Mouse (Mus musculus): Measurements from ENCODE around the gene Cenpe. TPM values are rescaled to one million over a fixed set of nuclear protein-coding genes. Genes with fewer than 3 reads are reported as not detected.
A peak's percentile ranks its signal among the peaks of the same experiment; 100 is the strongest.

Gene Cenpe
- polyA plus RNA-seq, 1 experiment from 2014 or later = 56.1 TPM

DNA sequence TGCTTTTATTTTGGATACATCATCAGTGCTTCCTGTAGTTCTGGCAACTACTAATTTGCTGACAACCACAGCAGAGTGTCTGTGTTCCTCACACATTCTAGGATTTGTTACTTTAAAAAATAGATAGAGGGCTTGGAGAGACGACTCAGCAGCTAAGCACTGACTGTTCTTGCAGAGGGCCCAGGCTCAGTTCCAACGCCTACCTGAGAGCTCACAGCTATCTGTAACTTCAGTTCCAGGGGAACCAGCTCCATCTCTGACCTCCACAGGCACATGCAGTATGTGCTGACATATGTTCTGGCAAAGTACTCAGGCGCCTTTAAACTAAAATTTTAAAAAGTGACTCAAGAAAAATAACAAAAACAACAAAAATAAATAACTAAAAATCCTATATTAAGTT lies 19.7 kb downstream of the Cenpe start:
- no peaks in the 10 kb centered on the region for H3K4me1 ChIP-seq (ENCODE audit: control insufficient read depth, insufficient read depth, low read length)
- H3K36me3 ChIP-seq (replicated peaks; ENCODE audit: control insufficient read depth, insufficient read depth, low read depth, low read length) = peaks cover 9% of the 10 kb centered on the region
- DNase-seq (ENCODE audit: low spot score) (no peak), ATAC-seq (replicated peaks; ENCODE audit: insufficient number of reproducible peaks, low FRiP score, low TSS enrichment, low read depth) (no peak)
- no peaks in the 10 kb centered on the region for H3K27me3 ChIP-seq (ENCODE audit: control insufficient read depth, insufficient read depth, low read length)
- H3K4me3 ChIP-seq (ENCODE audit: low read depth, low read length) = no peak overlapping the region
- H3K4me2 ChIP-seq (ENCODE audit: low read depth, low read length) = no peak overlapping the region
- H3K9ac ChIP-seq (replicated peaks; ENCODE audit: low read length) = no peak overlapping the region
- no peak overlapping the region for H3K27ac ChIP-seq (replicated peaks; ENCODE audit: low read depth, low read length)
- WGBS = 84% methylated on average over 3 of the region's 3 CpGs
- H3K9me3 ChIP-seq (replicated peaks; ENCODE audit: control insufficient read depth, low read length) = no peaks in the 10 kb centered on the region

- DNase-seq (ENCODE audit: low spot score) (no peak), ATAC-seq (replicated peaks; ENCODE audit: insufficient number of reproducible peaks, low FRiP score, low TSS enrichment, low read depth) (no peak)
- H3K4me3 ChIP-seq (ENCODE audit: low read depth, low read length) = no peak overlapping the region
- no peak overlapping the region for H3K9ac ChIP-seq (replicated peaks; ENCODE audit: low read length)
- H3K9me3 ChIP-seq (replicated peaks; ENCODE audit: control insufficient read depth, low read length) = no peaks in the 10 kb centered on the region
- 96% methylated on average over 3 of the region's 3 CpGs for WGBS
- H3K27me3 ChIP-seq (ENCODE audit: control insufficient read depth, insufficient read depth, low read length) = no peaks in the 10 kb centered on the region
- no peak overlapping the region for H3K27ac ChIP-seq (replicated peaks; ENCODE audit: low read depth, low read length)
- no peak overlapping the region for H3K4me2 ChIP-seq (ENCODE audit: low read depth, low read length)
- peaks cover 11% of the 10 kb centered on the region for H3K36me3 ChIP-seq (replicated peaks; ENCODE audit: control insufficient read depth, insufficient read depth, low read depth, low read length)
- H3K4me1 ChIP-seq (ENCODE audit: control insufficient read depth, insufficient read depth, low read length) = no peaks in the 10 kb centered on the region
These were observed 20.1 kb downstream of the Cenpe start for GRCm38 (mm10) chr3:135232462-135232861.

DNA sequence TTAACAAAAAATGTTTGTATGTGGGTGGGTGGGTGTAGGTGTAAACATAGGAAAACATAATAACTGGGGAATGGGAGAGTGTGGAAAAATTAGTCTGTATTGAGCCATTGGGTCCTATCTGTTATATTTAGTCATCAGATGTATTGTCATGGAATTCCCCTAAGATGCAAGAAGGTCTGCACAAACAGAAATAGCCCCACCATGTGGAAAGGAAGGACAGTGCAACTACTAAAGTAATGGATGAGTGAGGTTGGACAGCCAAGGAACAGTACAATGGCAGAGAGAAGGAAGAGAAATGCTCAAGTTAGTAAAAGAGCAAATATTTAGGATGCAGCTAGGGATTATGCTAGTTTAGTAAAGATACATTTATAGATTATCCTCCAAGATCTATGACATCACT lies 33.4 kb downstream of the Cenpe start:
- H3K4me3 ChIP-seq (ENCODE audit: low read depth, low read length) = no peak overlapping the region
- no peak overlapping the region for H3K27ac ChIP-seq (replicated peaks; ENCODE audit: low read depth, low read length)
- no peaks in the 10 kb centered on the region for H3K4me1 ChIP-seq (ENCODE audit: control insufficient read depth, insufficient read depth, low read length)
- no peaks in the 10 kb centered on the region for H3K9me3 ChIP-seq (replicated peaks; ENCODE audit: control insufficient read depth, low read length)
- no peak overlapping the region for H3K9ac ChIP-seq (replicated peaks; ENCODE audit: low read length)
- DNase-seq (ENCODE audit: low spot score) (peak; percentile 39), ATAC-seq (replicated peaks; ENCODE audit: insufficient number of reproducible peaks, low FRiP score, low TSS enrichment, low read depth) (no peak)
- peaks cover 8% of the 10 kb centered on the region for H3K36me3 ChIP-seq (replicated peaks; ENCODE audit: control insufficient read depth, insufficient read depth, low read depth, low read length)
- no peaks in the 10 kb centered on the region for H3K27me3 ChIP-seq (ENCODE audit: control insufficient read depth, insufficient read depth, low read length)
- H3K4me2 ChIP-seq (ENCODE audit: low read depth, low read length) = no peak overlapping the region

GRCm38 (mm10) chr3:135246828-135247227 lies 34.5 kb downstream of the Cenpe start:
- H3K9ac ChIP-seq (replicated peaks; ENCODE audit: low read length) = no peak overlapping the region
- peaks cover 8% of the 10 kb centered on the region for H3K36me3 ChIP-seq (replicated peaks; ENCODE audit: control insufficient read depth, insufficient read depth, low read depth, low read length)
- H3K27me3 ChIP-seq (ENCODE audit: control insufficient read depth, insufficient read depth, low read length) = no peaks in the 10 kb centered on the region
- H3K27ac ChIP-seq (replicated peaks; ENCODE audit: low read depth, low read length) = no peak overlapping the region
- no peaks in the 10 kb centered on the region for H3K9me3 ChIP-seq (replicated peaks; ENCODE audit: control insufficient read depth, low read length)
- H3K4me2 ChIP-seq (ENCODE audit: low read depth, low read length) = no peak overlapping the region
- DNase-seq (ENCODE audit: low spot score) (no peak), ATAC-seq (replicated peaks; ENCODE audit: insufficient number of reproducible peaks, low FRiP score, low TSS enrichment, low read depth) (no peak)
- H3K4me3 ChIP-seq (ENCODE audit: low read depth, low read length) = no peak overlapping the region
- WGBS = 94% methylated on average over 6 of the region's 6 CpGs
- no peaks in the 10 kb centered on the region for H3K4me1 ChIP-seq (ENCODE audit: control insufficient read depth, insufficient read depth, low read length)

DNA sequence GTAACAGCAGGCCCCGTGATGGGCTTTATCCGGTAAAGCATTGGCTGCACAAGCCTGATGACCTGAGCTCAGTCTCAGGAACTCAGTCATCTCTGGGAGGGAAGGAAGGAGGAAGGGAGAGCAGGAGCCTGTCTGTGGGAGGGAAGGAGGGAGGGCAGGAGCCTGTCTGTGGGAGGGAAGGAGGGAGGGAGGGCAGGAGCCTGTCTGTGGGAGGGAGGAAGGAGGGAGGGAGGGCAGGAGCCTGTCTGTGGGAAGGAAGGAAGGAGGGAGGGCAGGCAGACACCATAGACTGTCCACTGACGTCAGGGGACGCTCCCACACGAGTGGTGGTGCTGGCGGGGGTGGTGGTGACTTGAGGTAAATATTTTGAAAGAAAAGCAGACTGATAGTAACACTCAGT lies 36.8 kb downstream of the Cenpe start:
- Histone ChIP-seq H3K27me3 (ENCODE audit: control insufficient read depth, insufficient read depth, low read length) (no peaks in the 10 kb centered on the region), H3K4me1 (ENCODE audit: control insufficient read depth, insufficient read depth, low read length) (no peaks in the 10 kb centered on the region), H3K36me3 (replicated peaks; ENCODE audit: control insufficient read depth, insufficient read depth, low read depth, low read length) (peaks cover 8% of the 10 kb centered on the region), H3K4me2 (ENCODE audit: low read depth, low read length) (no peak overlapping the region), H3K9ac (replicated peaks; ENCODE audit: low read length) (no peak overlapping the region), H3K27ac (replicated peaks; ENCODE audit: low read depth, low read length) (no peak overlapping the region), H3K9me3 (replicated peaks; ENCODE audit: control insufficient read depth, low read length) (no peaks in the 10 kb centered on the region), H3K4me3 (ENCODE audit: low read depth, low read length) (no peak overlapping the region)
- 85% methylated on average over 6 of the region's 6 CpGs for whole genome bisulfite sequencing
- 0 out of 2 replicates have a peak, but pooled peaks have one; percentile 59 for ATAC-seq (replicated peaks; ENCODE audit: insufficient number of reproducible peaks, low FRiP score, low TSS enrichment, low read depth)
- DNase-seq (ENCODE audit: low spot score) = peak; percentile 5

DNA sequence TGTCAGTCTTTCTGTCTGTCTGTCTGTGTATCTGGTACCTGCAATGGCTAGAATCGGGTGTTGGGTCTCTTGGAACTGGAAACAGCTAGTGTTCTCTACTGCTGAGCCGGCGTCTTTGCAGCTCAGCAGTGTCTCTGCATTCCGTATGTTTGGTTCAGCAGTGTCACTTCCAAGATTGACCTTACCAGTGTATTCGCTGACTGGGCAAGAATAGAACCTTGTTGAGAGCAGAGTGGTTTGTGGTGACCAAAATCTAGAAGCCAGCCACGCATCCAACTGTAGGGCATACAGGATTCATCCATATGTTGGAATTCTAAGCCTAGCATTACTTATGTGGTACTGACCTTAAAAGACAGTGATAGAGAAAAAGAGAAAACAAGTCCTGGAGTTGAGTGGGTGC lies 39.5 kb downstream of the Cenpe start:
- H3K27me3 ChIP-seq (ENCODE audit: control insufficient read depth, insufficient read depth, low read length) = no peaks in the 10 kb centered on the region
- no peaks in the 10 kb centered on the region for H3K4me1 ChIP-seq (ENCODE audit: control insufficient read depth, insufficient read depth, low read length)
- WGBS = 93% methylated on average over 6 of the region's 6 CpGs
- no peaks in the 10 kb centered on the region for H3K9me3 ChIP-seq (replicated peaks; ENCODE audit: control insufficient read depth, low read length)
- ATAC-seq (replicated peaks; ENCODE audit: insufficient number of reproducible peaks, low FRiP score, low TSS enrichment, low read depth) (no peak), DNase-seq (ENCODE audit: low spot score) (no peak)
- no peak overlapping the region for H3K27ac ChIP-seq (replicated peaks; ENCODE audit: low read depth, low read length)
- H3K9ac ChIP-seq (replicated peaks; ENCODE audit: low read length) = no peak overlapping the region
- H3K4me3 ChIP-seq (ENCODE audit: low read depth, low read length) = no peak overlapping the region
- H3K36me3 ChIP-seq (replicated peaks; ENCODE audit: control insufficient read depth, insufficient read depth, low read depth, low read length) = peaks cover 7% of the 10 kb centered on the region
- no peak overlapping the region for H3K4me2 ChIP-seq (ENCODE audit: low read depth, low read length)

GRCm38 (mm10) chr3:135254784-135255183 lies 42.4 kb downstream of the Cenpe start:
- Histone ChIP-seq H3K27me3 (ENCODE audit: control insufficient read depth, insufficient read depth, low read length) (no peaks in the 10 kb centered on the region), H3K27ac (replicated peaks; ENCODE audit: low read depth, low read length) (no peak overlapping the region), H3K9ac (replicated peaks; ENCODE audit: low read length) (no peak overlapping the region), H3K9me3 (replicated peaks; ENCODE audit: control insufficient read depth, low read length) (no peaks in the 10 kb centered on the region), H3K4me2 (ENCODE audit: low read depth, low read length) (no peak overlapping the region), H3K4me1 (ENCODE audit: control insufficient read depth, insufficient read depth, low read length) (no peaks in the 10 kb centered on the region), H3K4me3 (ENCODE audit: low read depth, low read length) (no peak overlapping the region), H3K36me3 (replicated peaks; ENCODE audit: control insufficient read depth, insufficient read depth, low read depth, low read length) (peaks cover 5% of the 10 kb centered on the region)
- DNase-seq (ENCODE audit: low spot score) (no peak), ATAC-seq (replicated peaks; ENCODE audit: insufficient number of reproducible peaks, low FRiP score, low TSS enrichment, low read depth) (no peak)

- H3K9me3 ChIP-seq (replicated peaks; ENCODE audit: control insufficient read depth, low read length) = no peaks in the 10 kb centered on the region
- H3K27ac ChIP-seq (replicated peaks; ENCODE audit: low read depth, low read length) = no peak overlapping the region
- WGBS = 90% methylated on average over 10 of the region's 10 CpGs
- no peak for DNase-seq (ENCODE audit: low spot score)
- no peaks in the 10 kb centered on the region for H3K4me1 ChIP-seq (ENCODE audit: control insufficient read depth, insufficient read depth, low read length)
- no peak for ATAC-seq (replicated peaks; ENCODE audit: insufficient number of reproducible peaks, low FRiP score, low TSS enrichment, low read depth)
- no peak overlapping the region for H3K9ac ChIP-seq (replicated peaks; ENCODE audit: low read length)
- peaks cover 8% of the 10 kb centered on the region for H3K36me3 ChIP-seq (replicated peaks; ENCODE audit: control insufficient read depth, insufficient read depth, low read depth, low read length)
- H3K4me2 ChIP-seq (ENCODE audit: low read depth, low read length) = no peak overlapping the region
- no peaks in the 10 kb centered on the region for H3K27me3 ChIP-seq (ENCODE audit: control insufficient read depth, insufficient read depth, low read length)
- no peak overlapping the region for H3K4me3 ChIP-seq (ENCODE audit: low read depth, low read length)
These were observed 46.6 kb downstream of the Cenpe start for GRCm38 (mm10) chr3:135258919-135259318.

Measured in embryonic facial prominence, embryonic 11.5 days (tissue).